Mouse (Mus musculus): Measurements from ENCODE around the gene Map3k7. TPM values are rescaled to one million over a fixed set of nuclear protein-coding genes. Genes with fewer than 3 reads are reported as not detected.

Map3k7 gene
- polyA plus RNA-seq, 2 experiments, result 11.8 to 13.3 TPM

GRCm38 (mm10) chr4:31924301-31925185, 39.4 kb upstream of the Map3k7 start:
- 59% methylated on average over 14 of the region's 14 CpGs for WGBS (ENCODE audit: insufficient replicate concordance)
- DNase-seq (ENCODE audit: low read depth in 3 of 3, low spot score in 3 of 3) (no peak), ATAC-seq (ENCODE audit: insufficient read depth) (no peak)
- no peak overlapping the region for H3K4me3 ChIP-seq (ENCODE audit: insufficient read depth in 1 of 2, low read depth in 2 of 2, low read length in 2 of 2)
- no peaks in the 10 kb centered on the region; a peak in 1 of 4 replicates for H3K4me1 ChIP-seq (replicated peaks; ENCODE audit: control insufficient read depth in 2 of 2, insufficient read depth in 2 of 2, low read length in 1 of 2)
- no peak overlapping the region for H3K27ac ChIP-seq
- TF ChIP-seq CTCF (IDR thresholded peaks at IDR 0.05; ENCODE audit: low read depth), result no peak
- no peak for TF ChIP-seq EP300 (IDR thresholded peaks at IDR 0.05; ENCODE audit: low read depth)
- no peaks in the 10 kb centered on the region for H3K27me3 ChIP-seq (ENCODE audit: control insufficient read depth, insufficient read depth, low read length)
- no peak overlapping the region for H3K9ac ChIP-seq (replicated peaks)
- no peaks in the 10 kb centered on the region for H3K9me3 ChIP-seq (ENCODE audit: control insufficient read depth, low read length)
- H3K36me3 ChIP-seq (replicated peaks; ENCODE audit: control insufficient read depth, insufficient read depth, low read depth), result no peaks in the 10 kb centered on the region
- no peak overlapping the region for H3K4me2 ChIP-seq (ENCODE audit: low read depth)

- H3K9me3 ChIP-seq (ENCODE audit: control insufficient read depth, low read length), result no peaks in the 10 kb centered on the region
- H3K27me3 ChIP-seq (ENCODE audit: control insufficient read depth, insufficient read depth, low read length), result peaks cover 17% of the 10 kb centered on the region
- no peak overlapping the region for H3K4me2 ChIP-seq (ENCODE audit: low read depth)
- TF ChIP-seq EP300 (IDR thresholded peaks at IDR 0.05; ENCODE audit: low read depth) (no peak), CTCF (IDR thresholded peaks at IDR 0.05; ENCODE audit: low read depth) (no peak)
- H3K9ac ChIP-seq (replicated peaks), result no peak overlapping the region
- H3K4me3 ChIP-seq (ENCODE audit: insufficient read depth in 1 of 2, low read depth in 2 of 2, low read length in 2 of 2), result no peak overlapping the region
- 19% methylated on average over 3 of the region's 3 CpGs for WGBS (ENCODE audit: insufficient replicate concordance)
- no peaks in the 10 kb centered on the region for H3K4me1 ChIP-seq (replicated peaks; ENCODE audit: control insufficient read depth in 2 of 2, insufficient read depth in 2 of 2, low read length in 1 of 2)
- ATAC-seq (ENCODE audit: insufficient read depth) (no peak), DNase-seq (ENCODE audit: low read depth in 3 of 3, low spot score in 3 of 3) (no peak)
- H3K27ac ChIP-seq, result no peak overlapping the region
- H3K36me3 ChIP-seq (replicated peaks; ENCODE audit: control insufficient read depth, insufficient read depth, low read depth), result no peaks in the 10 kb centered on the region
These were observed 30.7 kb upstream of the Map3k7 start for GRCm38 (mm10) chr4:31933171-31933570.

GRCm38 (mm10) chr4:31935831-31936306, 28.0 kb upstream of the Map3k7 start:
- Histone ChIP-seq H3K9me3 (ENCODE audit: control insufficient read depth, low read length) (no peaks in the 10 kb centered on the region), H3K9ac (replicated peaks) (no peak overlapping the region), H3K27ac (no peak overlapping the region), H3K27me3 (ENCODE audit: control insufficient read depth, insufficient read depth, low read length) (peaks cover 17% of the 10 kb centered on the region), H3K36me3 (replicated peaks; ENCODE audit: control insufficient read depth, insufficient read depth, low read depth) (no peaks in the 10 kb centered on the region), H3K4me2 (ENCODE audit: low read depth) (no peak overlapping the region), H3K4me1 (replicated peaks; ENCODE audit: control insufficient read depth in 2 of 2, insufficient read depth in 2 of 2, low read length in 1 of 2) (no peaks in the 10 kb centered on the region), H3K4me3 (ENCODE audit: insufficient read depth in 1 of 2, low read depth in 2 of 2, low read length in 2 of 2) (no peak overlapping the region)
- ATAC-seq (ENCODE audit: insufficient read depth) (no peak), DNase-seq (ENCODE audit: low read depth in 3 of 3, low spot score in 3 of 3) (no peak)
- WGBS (ENCODE audit: insufficient replicate concordance), result 51% methylated on average over 3 of the region's 3 CpGs
- TF ChIP-seq EP300 (IDR thresholded peaks at IDR 0.05; ENCODE audit: low read depth), result no peak
- TF ChIP-seq CTCF (IDR thresholded peaks at IDR 0.05; ENCODE audit: low read depth), result no peak

GRCm38 (mm10) chr4:31936358-31936757, 27.5 kb upstream of the Map3k7 start:
- Histone ChIP-seq H3K4me1 (replicated peaks; ENCODE audit: control insufficient read depth in 2 of 2, insufficient read depth in 2 of 2, low read length in 1 of 2) (no peaks in the 10 kb centered on the region), H3K27me3 (ENCODE audit: control insufficient read depth, insufficient read depth, low read length) (peaks cover 17% of the 10 kb centered on the region), H3K4me2 (ENCODE audit: low read depth) (no peak overlapping the region), H3K9me3 (ENCODE audit: control insufficient read depth, low read length) (no peaks in the 10 kb centered on the region), H3K27ac (no peak overlapping the region), H3K4me3 (ENCODE audit: insufficient read depth in 1 of 2, low read depth in 2 of 2, low read length in 2 of 2) (no peak overlapping the region), H3K36me3 (replicated peaks; ENCODE audit: control insufficient read depth, insufficient read depth, low read depth) (no peaks in the 10 kb centered on the region), H3K9ac (replicated peaks) (no peak overlapping the region)
- 22% methylated on average over 8 of the region's 8 CpGs for WGBS (ENCODE audit: insufficient replicate concordance)
- no peak for ATAC-seq (ENCODE audit: insufficient read depth)
- no peak for DNase-seq (ENCODE audit: low read depth in 3 of 3, low spot score in 3 of 3)
- TF ChIP-seq CTCF (IDR thresholded peaks at IDR 0.05; ENCODE audit: low read depth) (no peak), EP300 (IDR thresholded peaks at IDR 0.05; ENCODE audit: low read depth) (no peak)

GRCm38 (mm10) chr4:31936911-31937375, 27.0 kb upstream of the Map3k7 start:
- TF ChIP-seq EP300 (IDR thresholded peaks at IDR 0.05; ENCODE audit: low read depth), result no peak
- no peak for TF ChIP-seq CTCF (IDR thresholded peaks at IDR 0.05; ENCODE audit: low read depth)
- Histone ChIP-seq H3K4me2 (ENCODE audit: low read depth) (peak overlapping the region; percentile 55), H3K4me1 (replicated peaks; ENCODE audit: control insufficient read depth in 2 of 2, insufficient read depth in 2 of 2, low read length in 1 of 2) (no peaks in the 10 kb centered on the region), H3K36me3 (replicated peaks; ENCODE audit: control insufficient read depth, insufficient read depth, low read depth) (no peaks in the 10 kb centered on the region), H3K27me3 (ENCODE audit: control insufficient read depth, insufficient read depth, low read length) (peaks cover 17% of the 10 kb centered on the region), H3K27ac (no peak overlapping the region), H3K9me3 (ENCODE audit: control insufficient read depth, low read length) (no peaks in the 10 kb centered on the region), H3K4me3 (ENCODE audit: insufficient read depth in 1 of 2, low read depth in 2 of 2, low read length in 2 of 2) (no peak overlapping the region), H3K9ac (replicated peaks) (no peak overlapping the region)
- no peak for ATAC-seq (ENCODE audit: insufficient read depth)
- WGBS (ENCODE audit: insufficient replicate concordance), result 11% methylated on average over 15 of the region's 15 CpGs
- DNase-seq (ENCODE audit: low read depth in 3 of 3, low spot score in 3 of 3), result no peak

All from liver, embryonic 14.5 days (tissue).